Mouse (Mus musculus): ENCODE data around the gene Prtn3. TPM values are rescaled to one million over a fixed set of nuclear protein-coding genes. Genes with fewer than 3 reads are reported as not detected.
A peak's percentile ranks its signal among the peaks of the same experiment; 100 is the strongest.

Gene Prtn3
- polyA plus RNA-seq, 1 experiment from 2014 or later, result 2.7 TPM

DNA sequence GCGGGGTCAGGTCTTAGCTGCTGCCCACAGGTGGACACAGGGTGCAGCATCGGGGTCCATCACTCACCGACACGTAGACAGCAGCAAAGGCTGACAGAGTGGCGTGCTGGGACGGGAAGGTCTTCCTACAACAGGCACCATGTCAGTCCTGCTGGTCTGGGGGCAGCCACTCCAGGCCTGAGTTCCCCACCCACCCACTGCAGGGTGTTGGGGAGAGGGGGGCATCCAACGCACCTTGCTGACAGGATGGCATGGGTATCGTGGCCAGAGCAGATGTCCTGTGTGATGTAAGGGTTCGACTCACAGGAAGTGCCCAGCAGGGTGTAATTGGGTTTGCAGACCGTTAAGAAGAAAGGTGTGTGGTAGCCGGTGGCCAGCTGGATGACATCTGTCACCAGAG, 7.7 kb upstream of the Prtn3 start:
- H3K36me3 ChIP-seq (ENCODE audit: control insufficient read depth, insufficient read depth, low read length), result peaks cover 15% of the 10 kb centered on the region
- H3K4me1 ChIP-seq (ENCODE audit: control insufficient read depth, insufficient read depth, low read length), result no peaks in the 10 kb centered on the region
- H3K4me3 ChIP-seq (ENCODE audit: low read length), result no peak overlapping the region
- no peak overlapping the region for H3K4me2 ChIP-seq (ENCODE audit: low read depth, low read length)
- H3K27ac ChIP-seq (ENCODE audit: low read length), result no peak overlapping the region
- 81% methylated on average over 11 of the region's 11 CpGs for WGBS
- no peaks in the 10 kb centered on the region for H3K9me3 ChIP-seq (ENCODE audit: control insufficient read depth, low read length)
- H3K27me3 ChIP-seq (replicated peaks; ENCODE audit: control insufficient read depth, insufficient read depth, low read length), result no peaks in the 10 kb centered on the region
- no peak overlapping the region for H3K9ac ChIP-seq (ENCODE audit: low read depth, low read length)
- ATAC-seq, result no peak

DNA sequence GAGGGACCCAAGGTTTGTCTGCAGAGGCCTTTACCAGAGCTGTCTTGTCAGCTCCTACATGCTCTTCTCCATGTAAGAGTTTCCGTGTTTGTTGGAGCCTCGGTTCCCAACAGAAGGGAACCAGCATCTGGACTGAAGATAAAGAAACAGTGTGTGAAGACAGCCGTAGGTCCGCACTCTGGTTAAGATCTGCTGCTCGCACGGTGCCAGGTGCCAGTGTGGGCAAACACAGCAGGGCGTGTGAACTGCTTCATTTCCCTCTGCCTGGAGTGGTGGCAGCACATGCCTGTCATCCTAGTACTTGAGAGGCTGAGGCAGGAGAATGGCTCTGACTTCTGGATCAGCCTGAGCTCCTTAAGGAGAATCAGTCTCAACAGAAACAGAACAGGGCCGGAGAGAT, 2.4 kb upstream of the Prtn3 start:
- no peak overlapping the region for H3K4me2 ChIP-seq (ENCODE audit: low read depth, low read length)
- H3K27me3 ChIP-seq (replicated peaks; ENCODE audit: control insufficient read depth, insufficient read depth, low read length), result no peaks in the 10 kb centered on the region; the same call in 1 of the 2 replicates
- H3K4me3 ChIP-seq (ENCODE audit: low read length), result no peak overlapping the region
- ATAC-seq, result no peak
- WGBS, result 87% methylated on average over 8 of the region's 8 CpGs
- no peak overlapping the region for H3K9ac ChIP-seq (ENCODE audit: low read depth, low read length)
- H3K36me3 ChIP-seq (ENCODE audit: control insufficient read depth, insufficient read depth, low read length), result no peaks in the 10 kb centered on the region
- no peak overlapping the region for H3K27ac ChIP-seq (ENCODE audit: low read length)
- H3K9me3 ChIP-seq (ENCODE audit: control insufficient read depth, low read length), result no peaks in the 10 kb centered on the region
- H3K4me1 ChIP-seq (ENCODE audit: control insufficient read depth, insufficient read depth, low read length), result peaks cover 16% of the 10 kb centered on the region

DNA sequence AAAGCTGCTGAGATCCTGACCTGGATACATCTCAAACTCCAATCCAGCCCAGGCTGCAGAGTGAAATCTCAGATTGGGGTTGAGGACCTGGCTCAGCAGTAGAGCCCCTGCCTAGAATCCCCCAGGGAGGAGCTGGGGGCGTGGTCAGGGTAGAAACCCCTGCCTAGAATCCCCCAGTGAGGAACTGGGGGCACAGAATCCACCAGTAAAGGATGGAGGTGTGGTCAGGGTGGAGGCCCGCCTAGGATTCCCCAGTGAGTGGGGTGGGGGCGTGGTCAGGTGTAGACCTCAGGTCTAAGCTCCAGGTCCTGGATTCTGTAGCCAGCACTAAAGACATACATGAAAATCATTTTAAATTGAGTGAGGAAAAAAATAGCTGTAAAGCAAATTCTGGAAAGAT, 1.4 kb upstream of the Prtn3 start:
- H3K9ac ChIP-seq (ENCODE audit: low read depth, low read length), result no peak overlapping the region
- WGBS, result 47% methylated on average over 3 of the region's 3 CpGs
- no peaks in the 10 kb centered on the region; the same call in 1 of the 2 replicates for H3K27me3 ChIP-seq (replicated peaks; ENCODE audit: control insufficient read depth, insufficient read depth, low read length)
- no peak for ATAC-seq
- peaks cover 20% of the 10 kb centered on the region for H3K4me1 ChIP-seq (ENCODE audit: control insufficient read depth, insufficient read depth, low read length)
- H3K36me3 ChIP-seq (ENCODE audit: control insufficient read depth, insufficient read depth, low read length), result no peaks in the 10 kb centered on the region
- no peaks in the 10 kb centered on the region for H3K9me3 ChIP-seq (ENCODE audit: control insufficient read depth, low read length)
- H3K4me3 ChIP-seq (ENCODE audit: low read length), result no peak overlapping the region; the same call in 1 of the 2 replicates
- no peak overlapping the region for H3K27ac ChIP-seq (ENCODE audit: low read length)
- H3K4me2 ChIP-seq (ENCODE audit: low read depth, low read length), result peak overlapping the region; percentile 19; the same call in 1 of the 2 replicates

DNA sequence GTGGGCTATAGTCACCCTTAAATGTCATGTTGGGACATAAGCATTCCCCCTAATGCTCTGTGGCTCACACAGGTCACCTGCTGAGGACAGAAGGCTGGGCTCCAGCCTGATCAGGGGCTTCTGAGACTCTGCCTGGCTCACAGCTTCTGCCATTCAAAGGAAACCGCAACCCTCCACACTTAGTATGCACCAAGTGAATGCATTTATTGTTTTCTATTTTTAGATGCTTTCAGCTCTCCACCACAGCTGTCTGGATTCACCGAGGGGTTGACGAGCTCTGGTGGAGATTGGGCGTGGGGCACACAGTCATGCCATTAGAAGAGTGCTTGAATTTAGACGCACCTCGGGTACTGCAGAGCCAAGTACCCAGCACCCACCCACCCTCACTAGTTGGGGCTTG, 963 bp upstream of the Prtn3 start:
- Histone ChIP-seq H3K9ac (ENCODE audit: low read depth, low read length) (0 out of 2 replicates have a peak overlapping the region, but pooled peaks have one; percentile 76), H3K9me3 (ENCODE audit: control insufficient read depth, low read length) (no peaks in the 10 kb centered on the region), H3K4me2 (ENCODE audit: low read depth, low read length) (peak overlapping the region; percentile 85), H3K27ac (ENCODE audit: low read length) (no peak overlapping the region), H3K27me3 (replicated peaks; ENCODE audit: control insufficient read depth, insufficient read depth, low read length) (no peaks in the 10 kb centered on the region; the same call in 1 of the 2 replicates), H3K36me3 (ENCODE audit: control insufficient read depth, insufficient read depth, low read length) (no peaks in the 10 kb centered on the region), H3K4me1 (ENCODE audit: control insufficient read depth, insufficient read depth, low read length) (peaks cover 20% of the 10 kb centered on the region), H3K4me3 (ENCODE audit: low read length) (peak overlapping the region; percentile 69)
- 20% methylated on average over 6 of the region's 6 CpGs for WGBS
- no peak for ATAC-seq

DNA sequence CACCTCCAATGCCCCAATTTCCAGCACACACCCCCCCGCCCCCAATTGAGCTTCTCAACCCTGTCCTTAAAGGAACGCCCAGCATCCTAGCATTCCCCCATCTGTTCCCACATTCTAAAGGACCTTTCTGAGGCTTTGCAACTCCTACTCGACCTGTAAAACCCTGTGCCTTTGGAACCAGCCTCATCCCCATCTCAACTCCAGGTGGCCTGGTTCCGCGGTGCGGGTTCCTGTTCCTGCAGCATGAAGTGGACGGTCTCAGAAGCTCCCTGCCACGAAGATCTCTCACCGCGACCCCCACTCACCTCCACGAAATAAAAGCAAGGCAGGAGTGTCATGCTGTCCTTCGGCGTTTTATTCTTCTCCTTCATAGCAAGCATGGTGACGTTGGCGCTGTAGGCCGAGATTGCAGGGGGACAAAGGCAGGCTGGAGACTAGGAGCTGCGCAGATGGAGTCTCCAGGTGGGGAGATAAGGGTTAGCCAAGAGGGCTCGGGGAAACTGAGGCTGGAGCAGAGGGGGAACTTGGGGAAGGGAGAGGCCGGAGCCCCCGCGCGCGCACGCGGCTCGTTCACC, 474 bp upstream of the Prtn3 start:
- Histone ChIP-seq H3K4me2 (ENCODE audit: low read depth, low read length) (peak overlapping the region; percentile 85), H3K9ac (ENCODE audit: low read depth, low read length) (peak overlapping the region; percentile 76), H3K4me3 (ENCODE audit: low read length) (peak overlapping the region; percentile 69), H3K4me1 (ENCODE audit: control insufficient read depth, insufficient read depth, low read length) (peaks cover 20% of the 10 kb centered on the region), H3K27me3 (replicated peaks; ENCODE audit: control insufficient read depth, insufficient read depth, low read length) (no peaks in the 10 kb centered on the region; the same call in 1 of the 2 replicates), H3K36me3 (ENCODE audit: control insufficient read depth, insufficient read depth, low read length) (no peaks in the 10 kb centered on the region), H3K9me3 (ENCODE audit: control insufficient read depth, low read length) (no peaks in the 10 kb centered on the region), H3K27ac (ENCODE audit: low read length) (peak overlapping the region; percentile 8)
- WGBS, result 2% methylated on average over 26 of the region's 26 CpGs
- ATAC-seq, result peak; percentile 5; the same call in 1 of the 2 replicates

DNA sequence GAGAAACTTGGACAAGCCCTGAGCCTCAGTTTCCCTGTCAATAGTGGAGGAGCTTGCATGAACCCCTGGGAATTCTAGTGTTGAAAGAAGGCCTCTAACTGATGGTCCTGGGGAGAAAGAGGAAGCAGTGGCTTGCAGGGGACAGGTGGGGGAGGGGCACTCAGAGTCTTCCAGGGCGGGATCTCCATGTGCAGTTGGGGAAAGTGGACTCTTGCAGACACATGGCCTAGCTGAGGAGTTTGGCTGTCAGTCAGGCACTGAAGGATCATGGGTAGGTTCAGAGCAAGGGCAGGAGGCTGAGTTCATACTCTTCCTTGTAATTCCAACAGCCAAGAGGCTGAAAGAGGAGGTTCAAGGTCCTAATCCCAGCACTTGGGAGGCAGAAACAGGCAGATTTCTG, 2.9 kb downstream of the Prtn3 start:
- WGBS, result 35% methylated on average over 1 of the region's 1 CpGs
- Histone ChIP-seq H3K9ac (ENCODE audit: low read depth, low read length) (no peak overlapping the region), H3K27me3 (replicated peaks; ENCODE audit: control insufficient read depth, insufficient read depth, low read length) (peaks cover 1% of the 10 kb centered on the region; the same call in 1 of the 2 replicates), H3K4me1 (ENCODE audit: control insufficient read depth, insufficient read depth, low read length) (peaks cover 39% of the 10 kb centered on the region), H3K4me3 (ENCODE audit: low read length) (no peak overlapping the region), H3K27ac (ENCODE audit: low read length) (no peak overlapping the region), H3K36me3 (ENCODE audit: control insufficient read depth, insufficient read depth, low read length) (no peaks in the 10 kb centered on the region), H3K4me2 (ENCODE audit: low read depth, low read length) (no peak overlapping the region), H3K9me3 (ENCODE audit: control insufficient read depth, low read length) (no peaks in the 10 kb centered on the region)
- ATAC-seq, result no peak

DNA sequence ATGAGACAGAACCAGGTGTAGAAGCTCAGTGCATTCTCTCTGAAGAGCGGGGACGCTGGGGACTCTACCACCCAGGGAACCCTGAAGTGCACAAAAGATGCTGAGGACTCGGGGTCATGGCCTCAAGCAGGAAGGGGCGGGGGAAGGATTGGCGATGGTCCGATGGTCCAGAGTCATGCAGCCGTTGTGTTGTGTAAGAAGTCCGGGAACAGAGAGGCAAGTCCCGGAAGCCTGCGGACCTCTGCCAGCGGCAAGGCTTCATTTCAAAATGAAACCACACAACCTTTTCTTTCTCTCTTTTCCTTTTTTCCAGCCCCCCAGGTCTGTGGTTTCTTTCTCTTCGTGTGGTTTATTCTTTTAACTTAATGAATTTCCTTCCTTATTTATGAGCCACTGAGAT, 3.5 kb downstream of the Prtn3 start:
- Histone ChIP-seq H3K27ac (ENCODE audit: low read length) (no peak overlapping the region), H3K27me3 (replicated peaks; ENCODE audit: control insufficient read depth, insufficient read depth, low read length) (peaks cover 3% of the 10 kb centered on the region; the same call in 1 of the 2 replicates), H3K9ac (ENCODE audit: low read depth, low read length) (no peak overlapping the region), H3K4me2 (ENCODE audit: low read depth, low read length) (no peak overlapping the region), H3K9me3 (ENCODE audit: control insufficient read depth, low read length) (no peaks in the 10 kb centered on the region), H3K36me3 (ENCODE audit: control insufficient read depth, insufficient read depth, low read length) (no peaks in the 10 kb centered on the region), H3K4me1 (ENCODE audit: control insufficient read depth, insufficient read depth, low read length) (peaks cover 41% of the 10 kb centered on the region), H3K4me3 (ENCODE audit: low read length) (no peak overlapping the region)
- WGBS, result 58% methylated on average over 12 of the region's 12 CpGs
- ATAC-seq, result no peak

DNA sequence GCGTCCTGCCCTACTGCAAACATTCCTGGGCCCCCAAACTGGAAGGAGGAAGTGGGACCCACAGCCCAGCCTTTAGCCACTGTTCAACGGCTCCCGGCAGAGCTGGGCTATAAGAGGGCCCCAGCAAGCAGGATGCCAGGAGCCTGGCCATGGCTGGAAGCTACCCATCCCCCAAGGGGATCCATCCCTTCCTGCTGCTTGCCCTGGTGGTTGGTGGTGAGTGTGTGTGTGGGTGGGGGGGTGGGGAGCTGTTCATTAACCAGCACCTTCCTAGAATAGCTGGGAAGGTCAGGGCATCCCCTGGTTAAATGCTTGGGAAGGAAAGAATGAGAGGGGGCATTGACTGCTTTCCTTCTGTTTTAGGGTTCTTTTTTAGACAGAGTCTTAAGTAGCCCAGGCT, 5.3 kb downstream of the Prtn3 start:
- H3K27ac ChIP-seq (ENCODE audit: low read length), result no peak overlapping the region
- peaks cover 34% of the 10 kb centered on the region for H3K4me1 ChIP-seq (ENCODE audit: control insufficient read depth, insufficient read depth, low read length)

DNA sequence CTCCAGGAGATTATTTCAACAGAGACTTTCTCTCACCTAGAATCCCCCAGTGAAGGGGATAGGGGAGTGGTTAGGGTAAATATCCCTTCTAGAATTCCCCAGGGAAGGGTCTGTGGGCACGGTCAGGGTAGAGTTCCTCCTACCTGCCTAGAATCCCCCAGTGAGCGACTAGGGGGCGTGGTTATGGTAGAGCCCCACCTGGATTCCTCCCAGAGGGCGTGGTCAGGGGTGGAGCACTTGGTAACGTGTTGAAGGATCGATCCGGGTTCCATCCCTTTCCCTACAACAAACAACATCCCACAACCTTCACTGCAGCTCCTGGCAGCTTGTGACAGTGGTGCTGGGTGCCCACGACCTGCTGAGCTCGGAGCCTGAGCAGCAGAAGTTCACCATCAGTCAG, 6.4 kb downstream of the Prtn3 start:
- 0 out of 2 replicates have a peak, but pooled peaks have one; percentile 31 for ATAC-seq
- Histone ChIP-seq H3K27ac (ENCODE audit: low read length) (no peak overlapping the region), H3K9ac (ENCODE audit: low read depth, low read length) (0 out of 2 replicates have a peak overlapping the region, but pooled peaks have one; percentile 2), H3K27me3 (replicated peaks; ENCODE audit: control insufficient read depth, insufficient read depth, low read length) (0 out of 2 replicates have a peak, but pooled peaks cover 3% of the 10 kb centered on the region), H3K4me2 (ENCODE audit: low read depth, low read length) (no peak overlapping the region), H3K9me3 (ENCODE audit: control insufficient read depth, low read length) (no peaks in the 10 kb centered on the region), H3K4me3 (ENCODE audit: low read length) (no peak overlapping the region), H3K36me3 (ENCODE audit: control insufficient read depth, insufficient read depth, low read length) (no peaks in the 10 kb centered on the region), H3K4me1 (ENCODE audit: control insufficient read depth, insufficient read depth, low read length) (peaks cover 28% of the 10 kb centered on the region)
- 14% methylated on average over 9 of the region's 9 CpGs for WGBS

More for the DNA sequence above, 5.3 kb downstream of the Prtn3 start:
- Histone ChIP-seq H3K36me3 (ENCODE audit: control insufficient read depth, insufficient read depth, low read length) (no peaks in the 10 kb centered on the region), H3K9ac (ENCODE audit: low read depth, low read length) (no peak overlapping the region), H3K27me3 (replicated peaks; ENCODE audit: control insufficient read depth, insufficient read depth, low read length) (0 out of 2 replicates have a peak, but pooled peaks cover 3% of the 10 kb centered on the region), H3K9me3 (ENCODE audit: control insufficient read depth, low read length) (no peaks in the 10 kb centered on the region), H3K4me3 (ENCODE audit: low read length) (no peak overlapping the region), H3K4me2 (ENCODE audit: low read depth, low read length) (no peak overlapping the region)
- 25% methylated on average over 3 of the region's 3 CpGs for WGBS
- ATAC-seq, result no peak

Measured in intestine, embryonic 16.5 days (tissue).